Mouse (Mus musculus): Measurements from ENCODE around the gene Exog. TPM values are rescaled to one million over a fixed set of nuclear protein-coding genes. Genes with fewer than 3 reads are reported as not detected.

Exog gene
- polyA plus RNA-seq, 2 experiments: 14.4 to 28.5 TPM

DNA sequence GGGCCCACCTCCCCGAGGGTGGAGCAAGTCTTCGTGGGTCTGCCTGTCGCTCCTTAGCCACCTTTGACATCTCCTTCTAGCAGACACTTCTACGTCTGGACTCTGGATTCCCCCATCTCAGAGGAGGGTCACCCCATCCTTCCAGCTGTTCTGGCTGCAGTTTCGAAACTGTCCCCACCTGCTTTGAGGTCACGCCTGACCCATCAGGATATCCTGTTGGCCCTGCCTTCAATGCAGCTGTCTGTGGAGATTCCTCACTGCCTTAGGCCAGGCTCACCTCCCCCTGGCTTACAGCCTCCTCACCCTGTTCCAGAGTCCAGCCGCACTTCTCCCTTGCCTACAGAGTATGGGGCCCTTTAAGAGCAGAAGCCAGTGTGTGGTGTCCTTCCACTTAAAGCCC lies 54.1 kb downstream of the Exog start:
- Histone ChIP-seq H3K9ac (ENCODE audit: low read depth, low read length, severe bottlenecking) (no peak overlapping the region), H3K27me3 (ENCODE audit: control insufficient read depth, insufficient read depth, low read length) (no peaks in the 10 kb centered on the region), H3K4me1 (ENCODE audit: control insufficient read depth, insufficient read depth, low read length) (peaks cover 4% of the 10 kb centered on the region; the same call in 1 of the 2 replicates), H3K9me3 (ENCODE audit: control insufficient read depth, low read length) (no peaks in the 10 kb centered on the region), H3K4me2 (replicated peaks; ENCODE audit: low read depth, low read length, severe bottlenecking) (no peak overlapping the region), H3K36me3 (ENCODE audit: control insufficient read depth, insufficient read depth, low read length) (no peaks in the 10 kb centered on the region), H3K27ac (replicated peaks; ENCODE audit: low read depth, low read length) (no peak overlapping the region), H3K4me3 (replicated peaks; ENCODE audit: low read length) (no peak overlapping the region)
- ATAC-seq (ENCODE audit: low FRiP score, low read depth): no peak
- 75% methylated on average over 7 of the region's 7 CpGs for WGBS
- no peak for DNase-seq (ENCODE audit: low spot score)
- no peak for TF ChIP-seq POLR2A (IDR thresholded peaks at IDR 0.05; ENCODE audit: borderline replicate concordance, extremely low read depth, insufficient read depth, insufficient read length)

DNA sequence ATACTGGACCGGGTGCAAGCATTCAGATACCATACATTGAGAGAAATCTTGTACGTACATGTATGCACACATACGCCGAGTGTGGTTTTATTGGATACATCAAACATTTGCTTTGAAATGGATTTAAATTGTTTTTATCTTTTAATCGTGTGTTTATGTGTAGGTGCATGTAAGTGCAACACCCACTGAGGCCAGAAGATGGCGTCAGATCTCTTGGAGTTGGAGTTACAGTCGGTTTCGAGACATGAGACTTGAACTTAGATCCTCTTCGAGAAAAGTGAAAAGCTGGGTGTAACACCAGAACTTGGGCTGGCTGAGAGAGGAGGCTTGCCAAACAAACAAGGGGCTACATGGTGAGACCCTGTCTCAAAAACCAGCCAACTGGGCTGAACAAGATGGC lies 58.9 kb downstream of the Exog start:
- Histone ChIP-seq H3K27ac (replicated peaks; ENCODE audit: low read depth, low read length) (no peak overlapping the region), H3K4me2 (replicated peaks; ENCODE audit: low read depth, low read length, severe bottlenecking) (no peak overlapping the region), H3K9ac (ENCODE audit: low read depth, low read length, severe bottlenecking) (no peak overlapping the region), H3K9me3 (ENCODE audit: control insufficient read depth, low read length) (no peaks in the 10 kb centered on the region), H3K4me1 (ENCODE audit: control insufficient read depth, insufficient read depth, low read length) (no peaks in the 10 kb centered on the region), H3K27me3 (ENCODE audit: control insufficient read depth, insufficient read depth, low read length) (no peaks in the 10 kb centered on the region), H3K36me3 (ENCODE audit: control insufficient read depth, insufficient read depth, low read length) (no peaks in the 10 kb centered on the region), H3K4me3 (replicated peaks; ENCODE audit: low read length) (no peak overlapping the region)
- WGBS: 91% methylated on average over 9 of the region's 9 CpGs
- DNase-seq (ENCODE audit: low spot score) (no peak), ATAC-seq (ENCODE audit: low FRiP score, low read depth) (no peak)
- TF ChIP-seq POLR2A (IDR thresholded peaks at IDR 0.05; ENCODE audit: borderline replicate concordance, extremely low read depth, insufficient read depth, insufficient read length): no peak

DNA sequence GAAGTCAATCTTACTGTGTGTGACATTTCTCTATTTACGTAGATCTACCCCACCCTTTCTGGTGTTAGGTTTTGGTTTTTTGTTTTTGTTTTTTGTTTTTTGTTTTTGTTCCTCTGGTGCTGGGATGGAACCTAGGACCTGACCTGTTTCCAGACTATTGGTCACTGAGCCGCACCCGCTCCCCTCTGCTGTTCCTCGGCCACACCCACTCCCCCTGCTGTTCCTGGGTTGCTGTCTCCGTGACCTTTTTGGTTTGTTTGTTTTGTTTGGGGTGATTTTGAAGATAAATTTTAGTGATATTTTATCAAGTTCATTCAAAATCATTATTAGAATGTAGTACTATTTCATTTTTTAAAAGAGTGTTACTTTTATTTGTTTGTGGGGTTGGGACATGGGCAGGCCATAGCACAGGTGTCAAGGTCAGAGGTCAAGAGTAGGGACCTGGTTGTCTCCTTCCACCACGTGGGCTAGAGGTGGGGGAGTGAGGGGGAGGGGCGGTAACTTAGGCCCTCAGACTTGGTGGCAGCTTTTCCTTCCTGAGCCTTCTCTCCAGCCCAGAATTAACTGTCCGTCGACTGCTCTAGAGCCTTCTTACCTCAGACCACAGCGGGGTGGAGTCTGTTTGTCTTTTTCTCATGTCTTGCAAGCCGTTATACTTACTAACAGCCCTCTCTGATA lies 60.4 kb downstream of the Exog start:
- Histone ChIP-seq H3K9ac (ENCODE audit: low read depth, low read length, severe bottlenecking) (no peak overlapping the region), H3K9me3 (ENCODE audit: control insufficient read depth, low read length) (no peaks in the 10 kb centered on the region), H3K4me3 (replicated peaks; ENCODE audit: low read length) (no peak overlapping the region), H3K27me3 (ENCODE audit: control insufficient read depth, insufficient read depth, low read length) (no peaks in the 10 kb centered on the region), H3K4me1 (ENCODE audit: control insufficient read depth, insufficient read depth, low read length) (no peaks in the 10 kb centered on the region), H3K4me2 (replicated peaks; ENCODE audit: low read depth, low read length, severe bottlenecking) (no peak overlapping the region), H3K27ac (replicated peaks; ENCODE audit: low read depth, low read length) (no peak overlapping the region), H3K36me3 (ENCODE audit: control insufficient read depth, insufficient read depth, low read length) (no peaks in the 10 kb centered on the region)
- TF ChIP-seq POLR2A (IDR thresholded peaks at IDR 0.05; ENCODE audit: borderline replicate concordance, extremely low read depth, insufficient read depth, insufficient read length): no peak
- DNase-seq (ENCODE audit: low spot score) (no peak), ATAC-seq (ENCODE audit: low FRiP score, low read depth) (no peak)
- WGBS: 71% methylated on average over 11 of the region's 11 CpGs

DNA sequence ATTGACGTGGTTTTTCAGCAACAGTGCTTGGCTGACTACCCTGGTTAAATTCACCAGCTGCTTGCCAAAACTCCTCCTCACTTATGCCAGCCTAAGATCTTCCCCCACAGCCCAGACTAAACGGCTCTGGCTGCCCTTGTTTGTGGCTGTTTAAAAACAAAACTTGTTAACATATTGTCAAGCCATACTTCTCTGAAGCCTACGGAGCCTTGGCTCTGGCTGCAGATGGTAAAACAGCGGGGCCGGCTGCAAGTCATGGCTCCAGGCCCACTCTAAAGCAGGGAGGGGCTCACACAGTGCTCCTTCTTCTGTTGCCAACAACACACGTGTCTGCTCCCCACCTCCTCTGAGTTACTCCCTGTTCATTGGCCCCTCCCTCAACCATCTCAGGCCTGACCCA lies 66.2 kb downstream of the Exog start:
- no peaks in the 10 kb centered on the region for H3K36me3 ChIP-seq (ENCODE audit: control insufficient read depth, insufficient read depth, low read length)
- WGBS: 39% methylated on average over 6 of the region's 6 CpGs
- no peaks in the 10 kb centered on the region for H3K9me3 ChIP-seq (ENCODE audit: control insufficient read depth, low read length)
- no peak for TF ChIP-seq POLR2A (IDR thresholded peaks at IDR 0.05; ENCODE audit: borderline replicate concordance, extremely low read depth, insufficient read depth, insufficient read length)
- no peaks in the 10 kb centered on the region for H3K27me3 ChIP-seq (ENCODE audit: control insufficient read depth, insufficient read depth, low read length)
- H3K27ac ChIP-seq (replicated peaks; ENCODE audit: low read depth, low read length): no peak overlapping the region
- no peak overlapping the region for H3K4me3 ChIP-seq (replicated peaks; ENCODE audit: low read length)
- peak; percentile 75 for ATAC-seq (ENCODE audit: low FRiP score, low read depth)
- H3K9ac ChIP-seq (ENCODE audit: low read depth, low read length, severe bottlenecking): no peak overlapping the region
- DNase-seq (ENCODE audit: low spot score): peak; percentile 58
- no peaks in the 10 kb centered on the region for H3K4me1 ChIP-seq (ENCODE audit: control insufficient read depth, insufficient read depth, low read length)
- no peak overlapping the region for H3K4me2 ChIP-seq (replicated peaks; ENCODE audit: low read depth, low read length, severe bottlenecking)

DNA sequence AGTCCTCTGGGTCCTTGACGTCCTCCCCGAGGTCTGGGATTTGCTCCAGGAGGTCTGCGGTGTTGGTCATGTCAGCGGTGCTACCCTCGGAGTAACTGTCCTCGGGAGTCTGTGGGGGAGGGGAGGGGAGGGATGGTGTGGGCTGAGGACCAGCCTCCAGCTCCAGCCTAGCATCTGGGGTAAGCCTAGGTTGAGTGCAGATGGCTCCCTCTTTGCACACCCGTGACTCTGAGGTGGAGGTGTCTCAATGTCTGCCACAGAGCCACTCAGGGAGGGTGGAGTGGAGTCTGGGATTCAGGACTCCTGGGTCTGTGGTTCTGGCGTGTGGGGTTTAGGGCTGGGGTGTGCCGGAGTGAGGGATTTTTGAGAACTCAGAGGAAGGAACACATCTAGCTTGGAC lies 68.2 kb downstream of the Exog start:
- TF ChIP-seq POLR2A (IDR thresholded peaks at IDR 0.05; ENCODE audit: borderline replicate concordance, extremely low read depth, insufficient read depth, insufficient read length): no peak
- Histone ChIP-seq H3K9me3 (ENCODE audit: control insufficient read depth, low read length) (no peaks in the 10 kb centered on the region), H3K4me3 (replicated peaks; ENCODE audit: low read length) (no peak overlapping the region), H3K27me3 (ENCODE audit: control insufficient read depth, insufficient read depth, low read length) (no peaks in the 10 kb centered on the region), H3K36me3 (ENCODE audit: control insufficient read depth, insufficient read depth, low read length) (no peaks in the 10 kb centered on the region), H3K27ac (replicated peaks; ENCODE audit: low read depth, low read length) (no peak overlapping the region), H3K4me1 (ENCODE audit: control insufficient read depth, insufficient read depth, low read length) (no peaks in the 10 kb centered on the region; the same call in 1 of the 2 replicates), H3K9ac (ENCODE audit: low read depth, low read length, severe bottlenecking) (no peak overlapping the region), H3K4me2 (replicated peaks; ENCODE audit: low read depth, low read length, severe bottlenecking) (no peak overlapping the region)
- DNase-seq (ENCODE audit: low spot score): no peak
- 83% methylated on average over 9 of the region's 9 CpGs for WGBS
- ATAC-seq (ENCODE audit: low FRiP score, low read depth): no peak
